Mouse (Mus musculus): ENCODE data around the gene Smurf2. TPM values are rescaled to one million over a fixed set of nuclear protein-coding genes. Genes with fewer than 3 reads are reported as not detected.

Gene Smurf2
- polyA plus RNA-seq (2014; fragmentation: Illumina TruSeq; extraction: RNeasy Lipid Tissue Mini Kit (QIAGEN cat#74804)), result 118 TPM

GRCm38 (mm10) chr11:106920551-106921379 lies at the start of gene Smurf2:
Gene Smurf2, minus strand, starts transcription at chr11:106920715.

GRCm38 (mm10) chr11:106788775-106789459 lies 131.6 kb downstream of the Smurf2 start, which contains the start of the genes Ddx5 and Cep95:
Gene Ddx5, minus strand, starts transcription at chr11:106789185.
Gene Cep95, plus strand, starts transcription at chr11:106789252.

GRCm38 (mm10) chr11:106779388-106780088 lies 141.0 kb downstream of the Smurf2 start, which contains the start of gene Polg2:
Gene Polg2, minus strand, starts transcription at chr11:106779537.

Other genes starting within 250 kb of the Smurf2 start
- gene Pecam1, start 170.1 kb downstream of the Smurf2 start, polyA plus RNA-seq (2014; fragmentation: Illumina TruSeq; extraction: RNeasy Lipid Tissue Mini Kit (QIAGEN cat#74804)), result 19.9 TPM
- gene Milr1, start 169.5 kb downstream of the Smurf2 start, polyA plus RNA-seq (2014; fragmentation: Illumina TruSeq; extraction: RNeasy Lipid Tissue Mini Kit (QIAGEN cat#74804)), result 2.9 TPM
- 4.5 TPM for gene Polg2, start 141.2 kb downstream of the Smurf2 start, polyA plus RNA-seq (2014; fragmentation: Illumina TruSeq; extraction: RNeasy Lipid Tissue Mini Kit (QIAGEN cat#74804))
- 1,274 TPM for gene Ddx5, start 131.5 kb downstream of the Smurf2 start, polyA plus RNA-seq (2014; fragmentation: Illumina TruSeq; extraction: RNeasy Lipid Tissue Mini Kit (QIAGEN cat#74804))
- 26.3 TPM for gene Cep95, start 131.5 kb downstream of the Smurf2 start, polyA plus RNA-seq (2014; fragmentation: Illumina TruSeq; extraction: RNeasy Lipid Tissue Mini Kit (QIAGEN cat#74804))
- 162 TPM for gene Kpna2, start 78.8 kb upstream of the Smurf2 start, polyA plus RNA-seq (2014; fragmentation: Illumina TruSeq; extraction: RNeasy Lipid Tissue Mini Kit (QIAGEN cat#74804))
- gene 1810010H24Rik, start 105.0 kb upstream of the Smurf2 start, polyA plus RNA-seq (2014; fragmentation: Illumina TruSeq; extraction: RNeasy Lipid Tissue Mini Kit (QIAGEN cat#74804)), result 8.3 TPM
- gene Bptf, start 211.4 kb upstream of the Smurf2 start, polyA plus RNA-seq (2014; fragmentation: Illumina TruSeq; extraction: RNeasy Lipid Tissue Mini Kit (QIAGEN cat#74804)), result 56.5 TPM

All from ovary, adult 10 weeks (tissue).